Mouse (Mus musculus) thymus, postnatal 4 days (tissue): ENCODE data around the gene Gnao1.

Source experiments
- DNase-seq: peaks from one replicate; pipeline ENCODE4 v3.0.0; 2021

Gene Gnao1

GRCm38 (mm10) chr8:93809686-93810027, at the start of gene Gnao1:
TSS of gene Gnao1 (plus strand) at chr8:93809966.
- no peak for DNase-seq

- no peak for DNase-seq
Measured at GRCm38 (mm10) chr8:93777605-93778004, 32.2 kb upstream of the Gnao1 start.

GRCm38 (mm10) chr8:93809226-93809625, 540 bp upstream of the Gnao1 start:
- DNase-seq: no peak

- DNase-seq: peak; percentile 88
Measured at GRCm38 (mm10) chr8:93810028-93810858, 477 bp downstream of the Gnao1 start.

GRCm38 (mm10) chr8:93810859-93811602, 1.3 kb downstream of the Gnao1 start:
- peak; percentile 29 for DNase-seq

GRCm38 (mm10) chr8:93811719-93812475, 2.1 kb downstream of the Gnao1 start:
- DNase-seq: no peak

- no peak for DNase-seq
Measured at GRCm38 (mm10) chr8:93812566-93813404, 3.0 kb downstream of the Gnao1 start.

- peak; percentile 82 for DNase-seq
Measured at GRCm38 (mm10) chr8:93813405-93813761, 3.6 kb downstream of the Gnao1 start.

- no peak for DNase-seq
Measured at GRCm38 (mm10) chr8:93814266-93814665, 4.5 kb downstream of the Gnao1 start.

- DNase-seq: no peak
Measured at GRCm38 (mm10) chr8:93816226-93816625, 6.5 kb downstream of the Gnao1 start.

GRCm38 (mm10) chr8:93817366-93817765, 7.6 kb downstream of the Gnao1 start:
- DNase-seq: no peak

- no peak for DNase-seq
Measured at GRCm38 (mm10) chr8:93819929-93820328, 10.2 kb downstream of the Gnao1 start.

GRCm38 (mm10) chr8:93821327-93821726, 11.6 kb downstream of the Gnao1 start:
- DNase-seq: no peak

GRCm38 (mm10) chr8:93825317-93825716, 15.6 kb downstream of the Gnao1 start:
- DNase-seq: no peak

GRCm38 (mm10) chr8:93830626-93831025, 20.9 kb downstream of the Gnao1 start:
- DNase-seq: no peak

- DNase-seq: no peak
Measured at GRCm38 (mm10) chr8:93835771-93836170, 26.0 kb downstream of the Gnao1 start.

GRCm38 (mm10) chr8:93839113-93839512, 29.3 kb downstream of the Gnao1 start:
- DNase-seq: no peak

GRCm38 (mm10) chr8:93840486-93840885, 30.7 kb downstream of the Gnao1 start:
- no peak for DNase-seq

GRCm38 (mm10) chr8:93840956-93841752, 31.4 kb downstream of the Gnao1 start:
- DNase-seq: no peak

GRCm38 (mm10) chr8:93842574-93842973, 32.8 kb downstream of the Gnao1 start:
- no peak for DNase-seq

- peak; percentile 26 for DNase-seq
Measured at GRCm38 (mm10) chr8:93843858-93844502, 34.2 kb downstream of the Gnao1 start.
